Mouse (Mus musculus) urinary bladder, postnatal 10 days (tissue): ENCODE measurements around the gene Plscr2.
"Not testable (repeated sequence)": the region's sequence is repeated elsewhere in the genome, so short reads cannot be mapped to it uniquely, and the experiment has no call there.

Experiments
- DNase-seq: peaks from one replicate; pipeline ENCODE4 v3.0.0; 2022; ENCODE audit warnings: low spot score

Plscr2 gene

GRCm38 (mm10) chr9:92273956-92274762 is 1.2 kb upstream of the Plscr2 start:
- DNase-seq, result no peak

GRCm38 (mm10) chr9:92276360-92276759 is 958 bp downstream of the Plscr2 start:
- DNase-seq, result no peak

GRCm38 (mm10) chr9:92280048-92280447 is 4.6 kb downstream of the Plscr2 start:
- no peak for DNase-seq

- DNase-seq, result no peak
Measured at GRCm38 (mm10) chr9:92282563-92283171, 7.3 kb downstream of the Plscr2 start.

GRCm38 (mm10) chr9:92289675-92290074 is 14.3 kb downstream of the Plscr2 start:
- no peak for DNase-seq

GRCm38 (mm10) chr9:92292169-92292568 is 16.8 kb downstream of the Plscr2 start:
- DNase-seq, result no peak

- DNase-seq, result no peak
Measured at GRCm38 (mm10) chr9:92292922-92293321, 17.5 kb downstream of the Plscr2 start.

GRCm38 (mm10) chr9:92293560-92294548 is 18.5 kb downstream of the Plscr2 start:
- no peak for DNase-seq

GRCm38 (mm10) chr9:92298288-92298687 is 22.9 kb downstream of the Plscr2 start:
- DNase-seq, result no peak

- no peak for DNase-seq
Measured at GRCm38 (mm10) chr9:92301213-92301612, 25.8 kb downstream of the Plscr2 start.

GRCm38 (mm10) chr9:92305075-92305474 is 29.7 kb downstream of the Plscr2 start:
- DNase-seq, result no peak

- DNase-seq, result no peak
Measured at GRCm38 (mm10) chr9:92305620-92306220, 30.3 kb downstream of the Plscr2 start.

GRCm38 (mm10) chr9:92309077-92309476 is 33.7 kb downstream of the Plscr2 start, which contains the start of gene 1700057G04Rik:
Gene 1700057G04Rik (plus strand): TSS chr9:92309377.
- no peak for DNase-seq

- no peak for DNase-seq
Measured at GRCm38 (mm10) chr9:92316791-92317190, 41.4 kb downstream of the Plscr2 start.

GRCm38 (mm10) chr9:92325936-92326335 is 50.5 kb downstream of the Plscr2 start:
- not testable (repeated sequence) for DNase-seq

- no peak for DNase-seq
Measured at GRCm38 (mm10) chr9:92326813-92327212, 51.4 kb downstream of the Plscr2 start.

- no peak for DNase-seq
Measured at GRCm38 (mm10) chr9:92331383-92331782, 56.0 kb downstream of the Plscr2 start.

- no peak for DNase-seq
Measured at GRCm38 (mm10) chr9:92334845-92335244, 59.4 kb downstream of the Plscr2 start.

- no peak for DNase-seq
Measured at GRCm38 (mm10) chr9:92335277-92335818, 59.9 kb downstream of the Plscr2 start.

GRCm38 (mm10) chr9:92337063-92337462 is 61.7 kb downstream of the Plscr2 start:
- DNase-seq, result no peak

GRCm38 (mm10) chr9:92337661-92338060 is 62.3 kb downstream of the Plscr2 start:
- DNase-seq, result no peak

GRCm38 (mm10) chr9:92338954-92339353 is 63.6 kb downstream of the Plscr2 start:
- DNase-seq, result no peak
